Mouse (Mus musculus) hindbrain, embryonic 10.5 days (tissue): Measurements from ENCODE around the gene Gm45837. TPM values are rescaled to one million over a fixed set of nuclear protein-coding genes. Genes with fewer than 3 reads are reported as not detected.

Experiments
- DNase-seq: peaks from one replicate; pipeline ENCODE4 v3.0.0-alpha.2; 2017; ENCODE audit warnings: low spot score
- H3K27ac ChIP-seq: fragments of 300-500 bp; sonication (generic); 2 replicates; pipeline ENCODE4 v1.5.1; 2016; ENCODE audit warnings: mild to moderate bottlenecking, moderate library complexity
- H3K27me3 ChIP-seq: fragments of 300-500 bp; sonication (generic); 2 replicates; pipeline ENCODE4 v1.6.1; 2016; ENCODE audit warnings: mild to moderate bottlenecking; ENCODE audit not compliant: poor library complexity, insufficient read depth, severe bottlenecking
- H3K36me3 ChIP-seq: fragments of 300-500 bp; sonication (generic); 2 replicates; pipeline ENCODE4 v1.6.1; 2016; ENCODE audit warnings: mild to moderate bottlenecking, moderate library complexity
- H3K4me1 ChIP-seq: fragments of 300-500 bp; sonication (generic); replicated peaks from 2 replicates; pipeline ENCODE4 v1.6.1; 2016; ENCODE audit warnings: mild to moderate bottlenecking
- H3K4me3 ChIP-seq: fragments of 300-500 bp; sonication (generic); 2 replicates; pipeline ENCODE4 v1.5.1; 2016; ENCODE audit warnings: mild to moderate bottlenecking, moderate library complexity
- H3K9me3 ChIP-seq: fragments of 300-500 bp; sonication (generic); 2 replicates; pipeline ENCODE4 v1.6.1; 2016; ENCODE audit warnings: mild to moderate bottlenecking, moderate library complexity
- WGBS: fragments of 180-500 bp; shearing (Covaris S2); methylation state at CpG from one replicate; pipeline ENCODE4 v1.1.7; 2016; 5-methylcytosine and 5-hydroxymethylcytosine counted together
- polyA plus RNA-seq: library from polyadenylated mRNA; unstranded; fragments of >200 nt; fragmentation: Nextera tagmentation; extraction: Ambion mirVana; gene quantifications from 2 replicates; pipeline ENCODE4 v1.2.1, GENCODE M21; 2016

Gene Gm45837
- polyA plus RNA-seq, 1 experiment from 2014 or later: 1.3 TPM

DNA sequence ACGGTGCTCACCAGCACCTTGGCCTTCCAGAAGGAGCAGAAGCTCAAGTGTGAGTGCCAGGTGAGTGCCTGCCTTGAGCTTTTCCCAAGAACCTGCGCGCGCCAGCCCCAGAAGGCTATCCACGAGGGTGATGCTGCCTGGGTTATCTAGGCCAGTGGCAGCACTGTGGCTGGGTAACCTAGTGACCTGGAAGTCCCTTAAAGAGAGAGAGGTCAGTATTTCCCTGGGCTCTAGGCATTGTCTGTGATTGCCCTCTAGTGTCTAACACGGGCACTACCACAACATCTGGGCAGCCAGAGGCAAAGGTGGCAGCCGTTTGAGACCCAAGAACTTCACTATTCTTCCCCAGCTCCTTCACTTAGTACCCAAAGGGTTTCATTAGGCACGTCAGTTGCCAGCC lies 92.7 kb downstream of the Gm45837 start:
- peak; percentile 72 for DNase-seq
- WGBS: 26% methylated on average over 8 of the region's 8 CpGs
- H3K27me3 ChIP-seq: peaks cover 57% of the 10 kb centered on the region
- H3K9me3 ChIP-seq: peaks cover 3% of the 10 kb centered on the region
- peaks cover 24% of the 10 kb centered on the region for H3K4me1 ChIP-seq
- H3K27ac ChIP-seq: no peak overlapping the region
- no peak overlapping the region for H3K4me3 ChIP-seq
- H3K36me3 ChIP-seq: no peaks in the 10 kb centered on the region

DNA sequence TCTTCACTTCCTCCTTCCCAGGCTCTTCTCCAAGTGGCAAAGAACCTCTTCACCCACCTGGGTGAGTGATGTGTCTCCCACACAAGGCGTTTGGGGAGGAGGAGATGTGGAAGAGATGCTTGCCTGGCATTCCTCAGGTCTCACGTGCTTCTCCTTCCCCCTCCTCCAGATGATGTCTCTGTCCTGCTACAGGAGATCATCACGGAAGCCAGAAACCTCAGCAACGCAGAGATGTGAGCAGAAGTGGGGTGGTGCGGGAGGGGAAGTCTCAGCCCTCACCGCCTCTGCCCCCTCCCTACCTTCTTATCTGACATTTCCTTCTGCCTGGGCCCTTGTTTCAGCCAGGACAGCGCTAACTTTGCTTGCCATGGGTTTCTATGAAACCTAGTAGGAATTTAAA lies 93.1 kb downstream of the Gm45837 start:
- Histone ChIP-seq H3K9me3 (peaks cover 3% of the 10 kb centered on the region), H3K4me3 (no peak overlapping the region), H3K4me1 (peaks cover 28% of the 10 kb centered on the region), H3K27me3 (peaks cover 57% of the 10 kb centered on the region), H3K36me3 (no peaks in the 10 kb centered on the region), H3K27ac (no peak overlapping the region)
- no peak for DNase-seq
- 47% methylated on average over 7 of the region's 7 CpGs for WGBS

DNA sequence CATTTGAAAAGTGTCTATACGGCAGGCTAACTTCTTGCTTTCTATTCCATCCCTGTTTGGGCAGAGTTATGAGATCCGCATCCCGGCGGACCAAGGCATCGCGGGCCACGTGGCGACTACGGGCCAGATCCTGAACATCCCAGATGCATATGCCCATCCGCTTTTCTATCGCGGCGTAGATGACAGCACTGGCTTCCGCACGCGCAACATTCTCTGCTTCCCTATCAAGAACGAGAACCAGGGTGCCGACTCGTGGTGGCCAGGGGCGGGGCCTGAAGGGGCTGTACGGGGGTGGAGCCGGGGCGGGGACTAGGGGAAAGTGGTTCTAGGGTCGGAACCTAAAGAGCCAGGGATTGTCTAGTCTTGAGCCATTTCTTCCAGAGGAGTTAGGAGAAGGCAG lies 93.8 kb downstream of the Gm45837 start:
- no peak overlapping the region for H3K27ac ChIP-seq
- H3K4me3 ChIP-seq: peak overlapping the region; percentile 37
- peaks cover 35% of the 10 kb centered on the region for H3K4me1 ChIP-seq
- 9% methylated on average over 24 of the region's 24 CpGs for WGBS
- peaks cover 3% of the 10 kb centered on the region for H3K9me3 ChIP-seq
- DNase-seq: peak; percentile 39
- H3K27me3 ChIP-seq: peaks cover 50% of the 10 kb centered on the region
- H3K36me3 ChIP-seq: no peaks in the 10 kb centered on the region

DNA sequence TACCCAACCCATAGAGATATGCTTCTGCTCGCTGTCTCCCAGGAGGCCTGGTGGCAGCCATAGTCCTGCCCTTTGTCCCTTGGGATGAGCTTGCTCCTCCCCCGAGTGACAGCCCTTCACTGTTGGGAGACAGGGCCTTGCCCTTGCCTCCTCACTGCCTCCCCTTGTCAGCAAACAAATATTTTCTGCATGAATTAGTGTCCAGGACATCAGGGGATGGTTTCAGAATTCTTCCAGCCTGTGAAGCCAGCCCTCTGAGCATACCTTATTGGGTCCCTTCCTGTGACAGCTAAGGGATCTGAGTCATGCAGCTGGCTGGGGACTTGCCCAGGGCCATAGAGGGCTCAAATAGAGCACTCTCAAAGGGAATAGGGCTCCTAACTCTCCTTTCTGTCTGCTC lies 98.5 kb downstream of the Gm45837 start:
- Histone ChIP-seq H3K4me1 (peaks cover 40% of the 10 kb centered on the region), H3K9me3 (no peaks in the 10 kb centered on the region), H3K36me3 (no peaks in the 10 kb centered on the region), H3K4me3 (no peak overlapping the region), H3K27ac (peak overlapping the region; percentile 46; the same call in 1 of the 2 replicates), H3K27me3 (peaks cover 38% of the 10 kb centered on the region)
- WGBS: 38% methylated on average over 2 of the region's 2 CpGs
- DNase-seq: no peak

DNA sequence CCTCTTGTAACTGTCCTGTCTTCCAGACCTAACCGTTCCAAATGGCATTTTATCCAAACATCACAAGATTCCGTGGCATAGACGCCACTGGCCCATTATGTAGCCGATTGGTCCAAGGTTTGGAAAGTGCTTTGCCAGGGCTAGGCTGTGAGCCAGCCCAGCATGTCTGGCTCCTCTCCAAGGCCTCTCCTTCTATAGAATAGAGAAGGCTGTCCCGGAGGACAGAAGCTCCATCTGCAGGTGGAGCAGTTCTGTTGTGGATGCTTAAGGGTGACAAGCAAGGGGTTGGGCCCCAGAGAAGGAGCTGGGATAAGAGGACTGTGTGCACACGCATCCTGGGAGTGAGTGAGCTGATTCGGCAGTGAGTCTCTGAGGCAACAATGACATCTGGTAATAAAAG lies 103.0 kb downstream of the Gm45837 start:
- WGBS: 88% methylated on average over 7 of the region's 7 CpGs
- 0 out of 2 replicates have a peak, but pooled peaks cover 7% of the 10 kb centered on the region for H3K27me3 ChIP-seq
- peaks cover 30% of the 10 kb centered on the region for H3K4me1 ChIP-seq
- no peak overlapping the region for H3K27ac ChIP-seq
- no peak for DNase-seq
- H3K4me3 ChIP-seq: no peak overlapping the region
- no peaks in the 10 kb centered on the region for H3K9me3 ChIP-seq
- no peaks in the 10 kb centered on the region for H3K36me3 ChIP-seq

DNA sequence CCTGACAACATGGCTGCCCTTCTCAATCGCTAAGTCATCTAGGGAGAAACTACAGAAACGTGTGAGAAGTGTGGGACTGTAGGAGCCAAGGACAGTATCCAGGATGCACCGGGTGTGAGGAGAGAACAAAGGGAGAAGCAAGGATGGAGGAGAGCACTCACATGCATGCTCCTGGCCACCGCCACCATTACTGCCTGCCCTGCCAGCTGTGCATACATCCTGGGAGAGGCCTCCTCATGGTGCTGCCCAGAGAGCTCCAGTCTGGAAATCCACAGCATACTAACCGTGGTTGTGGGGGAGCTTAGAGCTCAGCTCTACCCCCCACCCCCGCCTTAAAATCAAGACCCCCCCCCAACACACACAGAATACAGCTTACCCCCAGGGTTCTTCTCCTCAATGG lies 104.1 kb downstream of the Gm45837 start:
- H3K4me3 ChIP-seq: no peak overlapping the region
- DNase-seq: no peak
- no peaks in the 10 kb centered on the region for H3K36me3 ChIP-seq
- 84% methylated on average over 6 of the region's 6 CpGs for WGBS
- H3K9me3 ChIP-seq: no peaks in the 10 kb centered on the region
- peak overlapping the region; percentile 62 for H3K27ac ChIP-seq
- H3K4me1 ChIP-seq: peaks cover 19% of the 10 kb centered on the region; the same call in 1 of the 2 replicates
- 0 out of 2 replicates have a peak, but pooled peaks cover 7% of the 10 kb centered on the region for H3K27me3 ChIP-seq

DNA sequence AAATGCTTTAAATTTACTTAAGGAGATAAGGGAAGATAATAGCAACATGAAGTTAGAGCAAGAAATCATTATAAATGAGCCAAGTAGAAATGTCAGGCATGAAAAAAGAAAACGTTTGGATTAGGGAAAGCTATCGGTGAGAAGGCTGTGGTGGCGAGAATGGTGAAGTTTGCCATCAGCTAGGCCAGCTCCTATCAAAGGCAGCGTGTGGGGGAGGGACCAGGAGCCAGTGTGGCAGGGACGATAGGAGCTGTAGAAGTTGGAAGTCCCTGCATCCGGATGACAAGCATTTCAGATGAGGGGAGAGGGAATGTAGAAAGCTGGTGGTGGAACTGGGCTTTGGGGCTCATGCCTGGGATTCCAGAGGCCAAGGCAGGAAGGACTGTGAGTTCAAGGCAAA lies 104.6 kb downstream of the Gm45837 start:
- no peak overlapping the region for H3K27ac ChIP-seq
- DNase-seq: no peak
- H3K27me3 ChIP-seq: 0 out of 2 replicates have a peak, but pooled peaks cover 7% of the 10 kb centered on the region
- H3K9me3 ChIP-seq: no peaks in the 10 kb centered on the region
- WGBS: 63% methylated on average over 6 of the region's 6 CpGs
- H3K4me3 ChIP-seq: no peak overlapping the region
- H3K4me1 ChIP-seq: peaks cover 14% of the 10 kb centered on the region; the same call in 1 of the 2 replicates
- no peaks in the 10 kb centered on the region for H3K36me3 ChIP-seq

DNA sequence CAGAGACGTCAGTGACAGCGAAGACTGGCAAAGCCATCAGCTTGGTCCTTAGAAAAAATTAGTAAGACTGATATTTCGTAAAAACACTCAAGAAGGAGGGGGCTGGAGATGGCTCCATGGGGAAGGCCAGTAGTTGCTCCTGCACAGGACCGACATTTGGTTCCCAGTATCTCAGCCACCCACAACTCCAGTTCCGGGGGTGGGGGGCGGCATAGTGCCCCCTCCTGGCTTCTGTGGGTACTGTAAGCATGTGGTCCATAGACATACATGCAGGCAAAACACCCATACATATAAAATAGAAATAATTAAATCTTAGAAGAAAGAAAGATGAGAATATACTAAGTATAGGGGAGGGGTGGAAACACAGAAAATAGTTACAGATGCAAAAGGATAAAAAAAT lies 105.8 kb downstream of the Gm45837 start:
- peaks cover 11% of the 10 kb centered on the region; the same call in 1 of the 2 replicates for H3K4me1 ChIP-seq
- 0 out of 2 replicates have a peak, but pooled peaks cover 7% of the 10 kb centered on the region for H3K27me3 ChIP-seq
- no peaks in the 10 kb centered on the region for H3K9me3 ChIP-seq
- 68% methylated on average over 6 of the region's 6 CpGs for WGBS
- no peak for DNase-seq
- H3K4me3 ChIP-seq: no peak overlapping the region
- H3K27ac ChIP-seq: no peak overlapping the region
- no peaks in the 10 kb centered on the region for H3K36me3 ChIP-seq

DNA sequence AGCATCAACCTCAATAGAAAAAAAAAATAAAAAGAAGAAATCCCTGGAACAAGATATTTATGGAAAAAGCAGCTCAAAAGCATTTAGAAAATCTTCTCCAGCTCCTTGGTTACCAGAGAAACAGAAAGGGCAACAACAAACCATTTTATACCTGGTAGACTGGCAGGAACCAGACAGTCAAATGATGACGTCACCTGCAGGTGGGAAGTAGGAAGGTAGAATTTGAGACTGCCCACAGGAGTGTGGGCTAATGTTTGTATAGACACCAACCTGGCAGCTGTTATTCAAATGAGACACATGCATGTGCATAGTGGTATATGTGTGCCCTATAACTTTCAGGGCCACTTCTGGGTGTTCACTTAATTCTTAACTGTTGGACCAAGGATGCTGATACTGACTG lies 111.0 kb downstream of the Gm45837 start:
- Histone ChIP-seq H3K9me3 (no peaks in the 10 kb centered on the region), H3K4me3 (no peak overlapping the region), H3K27me3 (peaks cover 9% of the 10 kb centered on the region; the same call in 1 of the 2 replicates), H3K27ac (no peak overlapping the region), H3K36me3 (no peaks in the 10 kb centered on the region), H3K4me1 (peaks cover 17% of the 10 kb centered on the region; the same call in 1 of the 2 replicates)
- WGBS: 90% methylated on average over 1 of the region's 1 CpGs
- no peak for DNase-seq

DNA sequence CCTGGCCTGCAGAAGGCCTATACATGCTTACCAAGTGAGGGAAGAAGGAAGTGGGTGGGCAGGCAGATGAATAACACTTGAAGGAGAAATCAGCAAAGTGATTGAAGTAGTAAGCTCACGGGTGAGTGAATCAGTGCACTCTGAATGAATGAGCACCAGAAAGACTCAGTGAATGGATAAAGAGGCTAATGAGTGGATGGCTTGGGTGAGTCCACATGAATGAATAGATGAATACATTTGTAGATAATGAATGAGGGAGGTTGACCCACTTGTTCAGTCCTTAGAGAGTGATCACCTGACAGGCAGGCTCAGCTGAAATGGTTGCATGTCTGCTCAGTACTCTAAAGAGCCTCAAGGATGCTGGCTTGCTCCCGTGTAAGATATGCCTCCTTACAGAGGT lies 112.5 kb downstream of the Gm45837 start:
- Histone ChIP-seq H3K4me3 (no peak overlapping the region), H3K27me3 (peaks cover 9% of the 10 kb centered on the region; the same call in 1 of the 2 replicates), H3K27ac (no peak overlapping the region), H3K4me1 (peaks cover 17% of the 10 kb centered on the region; the same call in 1 of the 2 replicates), H3K36me3 (no peaks in the 10 kb centered on the region), H3K9me3 (no peaks in the 10 kb centered on the region)
- no peak for DNase-seq
- WGBS: 40% methylated on average over 2 of the region's 2 CpGs

DNA sequence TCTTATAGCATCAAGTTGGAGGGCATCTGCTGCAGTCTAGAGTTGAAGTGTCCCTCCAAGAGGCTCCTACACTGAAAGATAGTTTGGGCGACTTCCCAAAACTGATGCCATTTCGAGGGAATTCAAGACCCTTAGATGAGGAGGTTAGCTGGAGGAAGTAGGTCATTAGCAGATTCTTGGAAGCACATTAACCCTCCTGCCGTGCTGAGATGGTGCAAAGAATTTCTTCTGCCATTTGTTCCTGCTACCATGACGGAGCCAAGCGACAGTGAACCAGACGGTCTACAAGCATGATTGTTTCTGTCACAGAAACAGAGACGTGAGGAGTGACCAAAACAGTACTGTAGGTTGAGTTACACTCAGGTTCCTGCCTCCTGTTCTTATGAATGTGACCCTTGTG lies 115.8 kb downstream of the Gm45837 start:
- H3K27me3 ChIP-seq: peaks cover 9% of the 10 kb centered on the region; the same call in 1 of the 2 replicates
- H3K4me3 ChIP-seq: no peak overlapping the region
- peaks cover 17% of the 10 kb centered on the region; the same call in 1 of the 2 replicates for H3K4me1 ChIP-seq
- no peak overlapping the region for H3K27ac ChIP-seq
- 80% methylated on average over 7 of the region's 7 CpGs for WGBS
- no peak for DNase-seq
- H3K36me3 ChIP-seq: no peaks in the 10 kb centered on the region
- no peaks in the 10 kb centered on the region for H3K9me3 ChIP-seq

DNA sequence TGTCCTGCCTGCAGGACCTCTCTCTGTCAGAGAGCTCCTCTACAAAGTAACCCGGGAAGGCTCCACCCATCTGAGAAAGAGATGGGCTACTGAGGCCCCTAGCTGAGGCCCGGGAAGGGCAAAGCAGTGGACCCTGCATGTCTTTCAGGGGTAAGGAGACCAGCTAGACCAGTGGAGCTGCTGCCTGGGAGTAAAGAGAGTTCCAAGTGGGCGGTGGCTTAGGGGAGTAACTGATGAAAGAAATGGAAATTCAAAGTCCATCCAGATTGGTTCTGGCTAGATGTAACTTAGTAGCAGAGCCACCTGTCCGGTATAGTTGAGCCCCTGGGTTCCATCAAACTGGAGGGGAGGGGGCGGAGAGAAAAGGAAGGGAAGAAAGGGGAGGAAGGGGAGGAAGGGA lies 123.7 kb downstream of the Gm45837 start:
- Histone ChIP-seq H3K27me3 (peaks cover 4% of the 10 kb centered on the region; the same call in 1 of the 2 replicates), H3K27ac (peak overlapping the region; percentile 12; the same call in 1 of the 2 replicates), H3K4me1 (peaks cover 20% of the 10 kb centered on the region), H3K4me3 (no peak overlapping the region), H3K36me3 (no peaks in the 10 kb centered on the region), H3K9me3 (no peaks in the 10 kb centered on the region)
- WGBS: 33% methylated on average over 5 of the region's 5 CpGs
- no peak for DNase-seq

DNA sequence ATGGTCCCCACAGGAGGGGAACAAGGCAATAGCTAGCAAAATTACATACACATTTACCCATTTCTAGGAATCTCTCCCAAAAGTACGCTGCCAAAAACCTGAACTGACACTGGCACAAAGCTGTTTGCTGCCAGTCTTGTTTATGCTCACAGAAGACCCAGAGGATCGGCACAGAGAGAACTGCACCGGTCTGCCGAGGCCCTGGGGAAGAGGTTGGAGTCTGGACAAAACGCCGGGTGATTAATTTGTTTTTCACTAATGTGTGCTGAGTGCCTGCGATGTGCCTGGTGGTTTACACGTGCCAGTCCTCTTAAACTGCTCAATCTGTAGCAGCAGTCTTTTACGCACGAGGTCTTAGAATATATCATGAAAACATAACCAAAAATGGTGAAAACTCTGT lies 124.4 kb downstream of the Gm45837 start:
- Histone ChIP-seq H3K4me1 (peaks cover 20% of the 10 kb centered on the region), H3K36me3 (no peaks in the 10 kb centered on the region), H3K9me3 (no peaks in the 10 kb centered on the region), H3K27ac (0 out of 2 replicates have a peak overlapping the region, but pooled peaks have one; percentile 12), H3K4me3 (no peak overlapping the region), H3K27me3 (peaks cover 7% of the 10 kb centered on the region; the same call in 1 of the 2 replicates)
- 83% methylated on average over 10 of the region's 10 CpGs for WGBS
- no peak for DNase-seq

DNA sequence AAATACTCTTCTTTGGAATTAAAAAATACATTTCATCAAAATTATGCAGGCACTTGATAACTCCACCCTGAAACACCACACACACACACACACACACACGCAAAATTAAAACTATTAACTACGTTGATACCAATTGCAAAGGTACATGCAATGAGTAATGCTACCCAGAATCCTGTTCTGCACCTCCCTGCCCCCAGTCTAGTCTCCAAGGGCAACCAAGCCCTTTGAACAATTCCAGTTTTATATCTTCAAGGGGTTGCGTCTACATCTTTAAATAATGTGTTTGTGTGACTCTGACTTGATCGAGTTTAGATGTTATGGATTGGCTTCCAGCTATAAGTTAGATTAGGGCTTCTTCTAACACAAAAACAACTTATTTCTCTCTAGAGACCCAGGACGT lies 124.8 kb downstream of the Gm45837 start:
- no peak for DNase-seq
- WGBS: 80% methylated on average over 5 of the region's 5 CpGs
- Histone ChIP-seq H3K4me1 (peaks cover 20% of the 10 kb centered on the region), H3K36me3 (no peaks in the 10 kb centered on the region), H3K27me3 (peaks cover 7% of the 10 kb centered on the region; the same call in 1 of the 2 replicates), H3K4me3 (no peak overlapping the region), H3K9me3 (no peaks in the 10 kb centered on the region), H3K27ac (no peak overlapping the region)
